Mouse (Mus musculus) hindbrain, embryonic 13.5 days (tissue): Measurements from ENCODE around the gene Cby3. TPM values are rescaled to one million over a fixed set of nuclear protein-coding genes. Genes with fewer than 3 reads are reported as not detected.

Experiments
- ATAC-seq: fragments of 200-750 bp; cut with Nextera tagmentation; 2 replicates; pipeline ENCODE4 v1.8.0; 2017; ENCODE audit warnings: moderate TSS enrichment; ENCODE audit not compliant: low FRiP score
- H3K27ac ChIP-seq: fragments of 300-500 bp; sonication (generic); 2 replicates; pipeline ENCODE4 v1.5.1; 2015; ENCODE audit warnings: inconsistent platforms, mild to moderate bottlenecking, moderate library complexity
- H3K27me3 ChIP-seq: fragments of 300-500 bp; sonication (generic); 2 replicates; pipeline ENCODE4 v1.6.1; 2015; ENCODE audit warnings: mild to moderate bottlenecking, inconsistent platforms
- H3K36me3 ChIP-seq: fragments of 300-500 bp; sonication (generic); 2 replicates; pipeline ENCODE4 v1.6.1; 2015; ENCODE audit warnings: mild to moderate bottlenecking, inconsistent platforms
- H3K4me1 ChIP-seq: fragments of 300-500 bp; sonication (generic); replicated peaks from 2 replicates; pipeline ENCODE4 v1.6.1; 2015; ENCODE audit warnings: inconsistent platforms
- H3K4me2 ChIP-seq: fragments of 300-500 bp; sonication (generic); 2 replicates; pipeline ENCODE4 v1.6.1; 2015; ENCODE audit warnings: inconsistent platforms, mild to moderate bottlenecking, moderate library complexity
- H3K4me3 ChIP-seq: fragments of 300-500 bp; sonication (generic); 2 replicates; pipeline ENCODE4 v1.5.1; 2015; ENCODE audit warnings: mild to moderate bottlenecking, inconsistent platforms
- H3K9ac ChIP-seq: fragments of 300-500 bp; sonication (generic); 2 replicates; pipeline ENCODE4 v1.6.1; 2015; ENCODE audit warnings: mild to moderate bottlenecking, inconsistent platforms
- H3K9me3 ChIP-seq: fragments of 300-500 bp; sonication (generic); 2 replicates; pipeline ENCODE4 v1.6.1; 2016; ENCODE audit warnings: inconsistent platforms
- WGBS: fragments of 180-500 bp; shearing (Covaris S2); methylation state at CpG from one replicate; pipeline ENCODE4 v1.1.7; 2015; 5-methylcytosine and 5-hydroxymethylcytosine counted together
- polyA plus RNA-seq: library from polyadenylated mRNA; unstranded; fragments of >200 nt; fragmentation: Nextera tagmentation; extraction: Ambion mirVana; gene quantifications from 2 replicates; pipeline ENCODE4 v1.2.1, GENCODE M21; 2015

Gene Cby3
- polyA plus RNA-seq, 1 experiment from 2014 or later = 0.75 TPM

- Histone ChIP-seq H3K4me2 (no peak overlapping the region), H3K4me3 (no peak overlapping the region), H3K36me3 (no peaks in the 10 kb centered on the region), H3K4me1 (peaks cover 15% of the 10 kb centered on the region), H3K9ac (no peak overlapping the region), H3K27ac (no peak overlapping the region), H3K27me3 (0 out of 2 replicates have a peak, but pooled peaks cover 7% of the 10 kb centered on the region), H3K9me3 (no peaks in the 10 kb centered on the region)
- ATAC-seq = no peak
- 92% methylated on average over 5 of the region's 5 CpGs for WGBS
Measured at GRCm38 (mm10) chr11:50369360-50369911, 15.2 kb downstream of the Cby3 start.

DNA sequence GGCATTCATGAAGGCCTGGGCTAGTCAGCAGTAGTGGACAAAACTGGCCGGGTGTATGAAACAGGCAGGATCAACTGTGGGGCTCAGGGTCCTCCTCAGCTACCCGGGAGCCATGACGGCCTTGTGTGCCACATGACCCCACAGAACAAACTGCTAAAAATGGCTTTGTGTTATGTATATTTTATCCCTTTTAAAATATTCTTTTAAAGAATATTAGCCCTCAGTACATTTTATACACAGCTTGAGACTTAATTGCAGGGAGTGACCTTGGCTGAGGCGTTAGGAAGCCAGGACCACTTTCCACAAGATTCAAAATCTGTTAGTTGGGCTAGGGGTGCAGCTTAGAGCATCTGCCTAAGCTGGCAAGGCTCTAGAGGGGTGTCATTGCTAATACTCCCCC, 16.7 kb downstream of the Cby3 start:
- Histone ChIP-seq H3K4me2 (peak overlapping the region; percentile 60), H3K4me3 (peak overlapping the region; percentile 39; the same call in 1 of the 2 replicates), H3K9ac (peak overlapping the region; percentile 79; the same call in 1 of the 2 replicates), H3K27me3 (0 out of 2 replicates have a peak, but pooled peaks cover 5% of the 10 kb centered on the region), H3K36me3 (no peaks in the 10 kb centered on the region), H3K9me3 (no peaks in the 10 kb centered on the region), H3K4me1 (peaks cover 15% of the 10 kb centered on the region), H3K27ac (peak overlapping the region; percentile 95)
- ATAC-seq = peak; percentile 67; the same call in 1 of the 2 replicates
- 56% methylated on average over 4 of the region's 4 CpGs for WGBS

- H3K9me3 ChIP-seq = no peaks in the 10 kb centered on the region
- H3K4me3 ChIP-seq = peak overlapping the region; percentile 39
- peak; percentile 73; the same call in 1 of the 2 replicates for ATAC-seq
- H3K27me3 ChIP-seq = 0 out of 2 replicates have a peak, but pooled peaks cover 5% of the 10 kb centered on the region
- WGBS = 1% methylated on average over 18 of the region's 18 CpGs
- peak overlapping the region; percentile 95 for H3K27ac ChIP-seq
- H3K9ac ChIP-seq = peak overlapping the region; percentile 79
- H3K36me3 ChIP-seq = no peaks in the 10 kb centered on the region
- H3K4me1 ChIP-seq = peaks cover 19% of the 10 kb centered on the region
- H3K4me2 ChIP-seq = peak overlapping the region; percentile 60
Measured at GRCm38 (mm10) chr11:50371399-50371841, 17.2 kb downstream of the Cby3 start.

- H3K9me3 ChIP-seq = no peaks in the 10 kb centered on the region
- 92% methylated on average over 1 of the region's 1 CpGs for WGBS
- H3K4me2 ChIP-seq = peak overlapping the region; percentile 60
- ATAC-seq = no peak
- peak overlapping the region; percentile 79 for H3K9ac ChIP-seq
- no peaks in the 10 kb centered on the region for H3K36me3 ChIP-seq
- H3K27ac ChIP-seq = peak overlapping the region; percentile 95
- H3K4me3 ChIP-seq = peak overlapping the region; percentile 39
- peaks cover 23% of the 10 kb centered on the region for H3K4me1 ChIP-seq
- H3K27me3 ChIP-seq = 0 out of 2 replicates have a peak, but pooled peaks cover 5% of the 10 kb centered on the region
Measured at GRCm38 (mm10) chr11:50371911-50372310, 17.6 kb downstream of the Cby3 start.

DNA sequence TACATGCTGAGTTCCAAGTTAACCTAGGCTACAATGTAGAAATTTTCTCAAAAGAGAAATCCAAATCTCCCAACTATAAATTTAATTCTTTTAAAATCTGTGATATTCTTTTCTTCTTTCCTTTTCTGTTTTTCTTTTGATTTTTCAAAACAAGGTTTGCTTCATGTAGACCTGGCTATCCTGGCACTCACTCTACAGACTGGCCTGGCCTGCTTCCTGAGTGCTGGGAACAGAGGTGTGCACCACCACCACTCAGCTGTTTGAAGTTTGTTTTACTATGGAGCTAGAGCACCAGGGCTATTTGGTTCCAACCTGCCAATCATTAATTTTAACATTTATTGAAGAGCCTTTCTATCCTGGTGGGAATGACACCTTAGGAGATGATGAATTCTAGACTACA, 18.8 kb downstream of the Cby3 start:
- Histone ChIP-seq H3K36me3 (no peaks in the 10 kb centered on the region), H3K4me2 (no peak overlapping the region), H3K27ac (no peak overlapping the region), H3K4me1 (peaks cover 23% of the 10 kb centered on the region), H3K9me3 (no peaks in the 10 kb centered on the region), H3K27me3 (no peaks in the 10 kb centered on the region), H3K9ac (no peak overlapping the region), H3K4me3 (no peak overlapping the region)
- ATAC-seq = no peak

DNA sequence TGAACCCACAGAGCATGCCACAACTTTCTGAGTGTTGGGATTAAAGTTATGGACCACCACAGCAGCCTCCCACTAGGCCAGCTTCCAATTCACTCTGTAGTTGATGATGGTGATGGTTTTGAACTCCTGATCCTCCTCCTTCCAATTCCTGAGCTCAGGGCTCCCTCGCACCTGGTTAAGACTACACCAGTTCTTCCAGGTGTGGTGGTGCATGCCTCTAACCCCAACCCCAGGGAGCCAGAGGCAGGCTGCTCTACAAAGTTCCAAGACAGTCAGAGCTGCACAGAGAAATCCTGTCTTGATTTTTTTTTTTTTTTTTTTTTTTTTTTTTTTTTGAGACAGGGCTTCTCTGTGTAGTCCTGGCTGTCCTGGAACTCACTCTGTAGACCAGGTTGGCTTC, 19.4 kb downstream of the Cby3 start:
- Histone ChIP-seq H3K4me1 (peaks cover 23% of the 10 kb centered on the region), H3K4me3 (no peak overlapping the region), H3K27ac (no peak overlapping the region), H3K9ac (no peak overlapping the region), H3K9me3 (no peaks in the 10 kb centered on the region), H3K4me2 (no peak overlapping the region), H3K27me3 (no peaks in the 10 kb centered on the region), H3K36me3 (no peaks in the 10 kb centered on the region)
- 83% methylated on average over 1 of the region's 1 CpGs for WGBS
- ATAC-seq = no peak

DNA sequence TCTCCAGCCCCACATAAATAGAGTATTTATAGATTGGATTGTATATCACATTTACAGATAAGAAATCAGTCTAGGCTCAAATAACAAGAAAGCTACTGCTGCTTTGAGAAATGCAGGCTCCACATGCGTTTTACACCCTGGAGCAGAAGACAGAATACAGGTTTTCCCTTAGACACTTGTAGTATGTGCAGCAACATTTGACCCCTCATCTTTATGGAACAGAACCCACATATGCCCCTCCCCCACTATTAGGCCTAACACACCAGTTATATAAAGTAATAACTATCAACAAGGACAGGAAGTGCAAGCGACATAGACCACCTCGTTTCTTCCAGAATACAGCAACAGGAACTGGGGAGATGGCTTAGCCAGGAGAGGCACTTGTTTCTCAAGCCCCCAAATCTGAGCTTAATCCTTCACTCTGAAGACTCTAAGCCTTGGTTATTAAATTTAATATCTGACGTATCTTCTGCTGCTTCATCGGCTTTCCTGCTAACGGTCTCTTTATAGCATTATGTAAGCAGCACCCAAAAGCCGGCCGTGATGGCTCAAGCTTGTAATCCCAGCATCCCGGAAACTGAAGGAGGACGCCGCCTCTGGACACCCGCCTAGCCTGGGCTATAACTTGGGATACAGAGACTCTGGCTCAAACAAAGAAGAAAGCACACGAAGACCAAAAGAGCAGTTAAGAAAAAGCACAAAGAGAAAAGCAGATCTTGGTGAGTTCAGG, 20.2 kb downstream of the Cby3 start:
- ATAC-seq = no peak
- Histone ChIP-seq H3K27ac (no peak overlapping the region), H3K4me1 (peaks cover 31% of the 10 kb centered on the region), H3K9me3 (no peaks in the 10 kb centered on the region), H3K36me3 (peaks cover 4% of the 10 kb centered on the region), H3K9ac (no peak overlapping the region), H3K27me3 (no peaks in the 10 kb centered on the region), H3K4me3 (no peak overlapping the region), H3K4me2 (no peak overlapping the region)
- WGBS = 91% methylated on average over 13 of the region's 13 CpGs

- Histone ChIP-seq H3K4me2 (no peak overlapping the region), H3K9ac (no peak overlapping the region), H3K4me3 (no peak overlapping the region), H3K36me3 (peaks cover 9% of the 10 kb centered on the region), H3K4me1 (peaks cover 35% of the 10 kb centered on the region), H3K27me3 (no peaks in the 10 kb centered on the region), H3K27ac (no peak overlapping the region), H3K9me3 (no peaks in the 10 kb centered on the region)
- ATAC-seq = no peak
- WGBS = 81% methylated on average over 5 of the region's 5 CpGs
Measured at GRCm38 (mm10) chr11:50375421-50375820, 21.2 kb downstream of the Cby3 start.

DNA sequence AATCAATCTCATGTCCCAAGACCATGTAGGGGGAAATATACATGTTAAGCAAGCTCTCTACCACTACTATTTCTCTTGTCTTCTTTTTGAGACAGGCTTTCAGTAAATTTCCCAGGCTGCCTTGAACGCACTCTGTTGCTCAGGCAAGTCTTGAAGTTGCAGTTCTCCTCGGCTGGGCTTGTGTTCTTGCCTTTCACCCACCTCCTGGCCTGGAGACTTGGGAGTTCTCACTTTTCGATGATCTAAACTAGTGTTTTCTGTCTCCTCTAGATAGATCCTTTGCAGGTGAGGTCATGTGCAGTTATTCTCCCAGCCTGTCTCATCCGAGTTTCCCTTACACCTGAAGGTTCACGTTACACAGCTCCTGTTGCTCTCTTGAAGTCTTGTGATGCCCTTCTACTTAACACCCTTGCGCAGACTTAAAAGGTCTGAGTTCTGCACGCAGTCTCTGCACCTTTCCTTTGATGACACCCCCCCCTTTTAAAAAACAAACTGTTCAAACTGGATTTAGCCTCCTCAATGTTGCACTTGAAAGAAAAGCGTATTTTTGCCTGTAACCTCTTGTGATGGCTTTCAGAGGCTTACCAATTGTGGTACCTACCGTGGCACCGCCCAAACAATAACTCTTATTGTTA, 22.0 kb downstream of the Cby3 start:
- Histone ChIP-seq H3K9ac (peak overlapping the region; percentile 88), H3K27ac (peak overlapping the region; percentile 99), H3K4me2 (peak overlapping the region; percentile 83), H3K36me3 (peaks cover 10% of the 10 kb centered on the region), H3K4me3 (peak overlapping the region; percentile 97), H3K4me1 (peaks cover 29% of the 10 kb centered on the region), H3K9me3 (no peaks in the 10 kb centered on the region), H3K27me3 (no peaks in the 10 kb centered on the region)
- WGBS = 28% methylated on average over 10 of the region's 10 CpGs
- ATAC-seq = no peak

DNA sequence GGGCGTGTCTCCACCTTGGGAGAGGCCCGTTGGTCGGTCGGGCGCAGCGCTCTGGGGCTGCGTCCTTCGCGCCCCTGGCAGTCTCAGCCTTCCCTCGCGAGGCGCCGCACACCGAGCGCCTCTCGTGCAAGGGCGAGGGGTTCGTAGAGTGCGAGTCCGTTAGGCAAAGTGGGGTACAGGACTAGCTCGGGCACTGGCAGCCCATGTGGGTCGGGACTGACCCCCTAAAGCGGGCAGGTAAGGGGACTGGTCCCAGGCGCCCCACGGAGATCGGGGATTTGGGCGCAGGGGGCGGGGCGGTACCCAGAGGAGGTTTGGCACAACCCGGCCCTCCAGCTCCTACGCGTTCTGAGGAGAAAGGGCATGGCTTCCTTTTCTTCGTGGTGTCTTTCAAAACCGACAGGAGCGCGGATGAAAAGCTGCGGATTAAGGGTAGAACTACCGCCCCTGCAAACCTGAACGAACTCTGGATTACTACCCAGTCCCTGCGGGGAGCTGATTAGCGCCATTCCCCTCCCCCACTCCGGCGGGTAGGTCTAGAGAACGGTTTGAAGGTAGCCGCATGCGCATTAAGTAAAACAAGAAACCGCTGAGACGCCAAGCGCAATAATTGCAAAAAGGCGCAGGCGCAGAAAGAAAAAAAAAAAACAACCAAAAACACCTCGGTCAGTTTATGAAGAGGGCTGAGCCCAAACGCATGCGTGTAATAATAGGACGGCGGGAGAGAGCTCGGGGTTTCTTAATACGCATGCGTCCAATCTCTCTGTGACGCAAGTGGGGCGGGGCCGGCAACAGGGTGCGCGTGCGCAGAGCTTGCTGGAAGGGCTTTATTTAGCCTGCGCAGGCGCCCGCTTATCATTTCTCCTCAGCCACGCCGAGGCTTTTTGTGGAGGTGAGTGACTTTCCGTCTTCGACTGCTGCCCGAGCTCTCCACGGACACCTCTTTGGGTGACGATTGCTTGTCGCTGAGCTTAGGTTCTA, 22.9 kb downstream of the Cby3 start, which contains the start of gene Hnrnph1:
Gene Hnrnph1, plus strand, starts transcription at position 80 of the 981 bp plus-strand sequence.
- Histone ChIP-seq H3K9me3 (no peaks in the 10 kb centered on the region), H3K9ac (peak within 1 kb of the TSS; percentile 99), H3K27me3 (no peaks in the 10 kb centered on the region), H3K36me3 (peaks cover 14% of the 10 kb centered on the region), H3K27ac (peak within 1 kb of the TSS; percentile 100), H3K4me2 (peak within 1 kb of the TSS; percentile 83), H3K4me3 (peak within 1 kb of the TSS; percentile 97), H3K4me1 (peaks cover 26% of the 10 kb centered on the region)
- ATAC-seq = peak; percentile 94
- under 1% methylated on average over 76 of the region's 76 CpGs for WGBS

DNA sequence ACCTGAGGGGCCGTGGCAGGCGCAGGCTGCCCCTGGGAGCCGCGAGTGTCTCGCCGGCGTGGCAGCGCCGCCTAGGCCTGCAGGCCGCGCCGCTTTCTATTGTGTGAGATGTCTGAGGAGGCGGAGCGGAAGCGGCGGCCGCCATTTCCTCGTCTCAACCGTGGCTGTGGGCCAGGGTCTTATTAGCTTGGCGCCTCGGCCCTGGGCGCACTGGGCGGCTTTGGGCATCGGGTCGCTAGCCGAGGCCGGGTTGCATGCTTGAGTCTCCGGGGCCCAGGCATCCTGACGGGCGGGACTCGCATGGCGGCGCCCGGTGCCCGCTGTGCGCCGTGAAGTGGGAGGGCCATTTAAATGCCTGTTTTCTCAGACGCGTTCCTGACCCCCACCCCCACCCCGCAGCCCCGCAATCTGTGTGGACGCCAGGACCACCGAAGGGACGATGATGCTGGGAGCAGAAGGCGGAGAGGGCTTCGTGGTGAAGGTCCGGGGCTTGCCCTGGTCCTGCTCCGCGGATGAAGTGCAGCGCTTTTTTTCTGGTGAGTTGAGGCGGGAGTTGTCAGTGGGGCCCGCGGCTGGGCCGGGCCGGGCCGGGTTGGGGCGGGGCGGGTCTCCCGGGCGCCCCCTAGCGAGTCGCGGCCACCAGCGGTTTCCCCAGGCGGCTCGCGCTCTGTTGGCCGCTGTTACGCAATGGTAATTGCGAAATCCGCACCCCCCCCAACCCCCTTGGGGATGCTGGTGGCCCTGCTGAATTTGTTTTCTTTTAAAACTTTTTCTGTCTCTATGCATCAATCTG, 23.8 kb downstream of the Cby3 start:
- peak overlapping the region; percentile 97 for H3K4me3 ChIP-seq

More for the DNA sequence above, 23.8 kb downstream of the Cby3 start:
- Histone ChIP-seq H3K4me1 (peaks cover 26% of the 10 kb centered on the region), H3K36me3 (peaks cover 22% of the 10 kb centered on the region), H3K4me2 (peak overlapping the region; percentile 81), H3K27ac (peak overlapping the region; percentile 100), H3K9ac (peak overlapping the region; percentile 99), H3K27me3 (no peaks in the 10 kb centered on the region), H3K9me3 (no peaks in the 10 kb centered on the region)
- WGBS = under 1% methylated on average over 61 of the region's 71 CpGs
- ATAC-seq = peak; percentile 83
